Mouse (Mus musculus) embryonic facial prominence, embryonic 15.5 days (tissue): ENCODE data around the gene Sim2. TPM values are rescaled to one million over a fixed set of nuclear protein-coding genes. Genes with fewer than 3 reads are reported as not detected.
A peak's percentile ranks its signal among the peaks of the same experiment; 100 is the strongest.

Source experiments
- ATAC-seq: fragments of 200-750 bp; cut with Nextera tagmentation; 2 replicates; pipeline ENCODE4 v1.8.0; 2017; ENCODE audit warnings: low read depth, moderate TSS enrichment; ENCODE audit not compliant: insufficient number of reproducible peaks, low FRiP score, low TSS enrichment
- H3K27ac ChIP-seq: fragments of 300-500 bp; sonication (generic); replicated peaks from 2 replicates; pipeline ENCODE4 v1.5.1; 2015; ENCODE audit warnings: mild to moderate bottlenecking, inconsistent platforms
- H3K27me3 ChIP-seq: fragments of 300-500 bp; sonication (generic); 2 replicates; pipeline ENCODE4 v1.6.1; 2015; ENCODE audit warnings: inconsistent platforms
- H3K36me3 ChIP-seq: fragments of 300-500 bp; sonication (generic); 2 replicates; pipeline ENCODE4 v1.6.1; 2015; ENCODE audit warnings: mild to moderate bottlenecking, inconsistent platforms
- H3K4me1 ChIP-seq: fragments of 300-500 bp; sonication (generic); 2 replicates; pipeline ENCODE4 v1.6.1; 2015; ENCODE audit warnings: inconsistent platforms
- H3K4me2 ChIP-seq: fragments of 300-500 bp; sonication (generic); replicated peaks from 2 replicates; pipeline ENCODE4 v1.6.1; 2015; ENCODE audit warnings: mild to moderate bottlenecking, inconsistent platforms
- H3K4me3 ChIP-seq: fragments of 300-500 bp; sonication (generic); replicated peaks from 2 replicates; pipeline ENCODE4 v1.5.1; 2015; ENCODE audit warnings: mild to moderate bottlenecking, inconsistent platforms
- H3K9ac ChIP-seq: fragments of 300-500 bp; sonication (generic); 2 replicates; pipeline ENCODE4 v1.6.1; 2015; ENCODE audit warnings: inconsistent platforms
- H3K9me3 ChIP-seq: fragments of 300-500 bp; sonication (generic); replicated peaks from 2 replicates; pipeline ENCODE4 v1.6.1; 2016; ENCODE audit warnings: inconsistent platforms
- WGBS: fragments of 180-500 bp; shearing (Covaris S2); methylation state at CpG from one replicate; pipeline ENCODE4 v1.1.7; 2015; 5-methylcytosine and 5-hydroxymethylcytosine counted together
- polyA plus RNA-seq: library from polyadenylated mRNA; unstranded; fragments of >200 nt; fragmentation: Nextera tagmentation; extraction: Ambion mirVana; gene quantifications from 2 replicates; pipeline ENCODE4 v1.2.1, GENCODE M21; 2015

Sim2 gene
- polyA plus RNA-seq, 1 experiment from 2014 or later = 1.0 TPM

- WGBS = 2% methylated on average over 47 of the region's 47 CpGs
- Histone ChIP-seq H3K4me3 (peak overlapping the region; percentile 10; the same call in 1 of the 2 replicates), H3K9ac (no peak overlapping the region), H3K36me3 (no peaks in the 10 kb centered on the region), H3K27me3 (peaks cover 88% of the 10 kb centered on the region), H3K27ac (no peak overlapping the region), H3K9me3 (no peaks in the 10 kb centered on the region), H3K4me2 (0 out of 2 replicates have a peak overlapping the region, but pooled peaks have one; percentile 10), H3K4me1 (peaks cover 19% of the 10 kb centered on the region)
- no peak for ATAC-seq
Observed at GRCm38 (mm10) chr16:94079075-94079855, 5.5 kb upstream of the Sim2 start.

- H3K9ac ChIP-seq = no peak overlapping the region
- H3K4me3 ChIP-seq = 0 out of 2 replicates have a peak overlapping the region, but pooled peaks have one; percentile 10
- 0 out of 2 replicates have a peak, but pooled peaks have one; percentile 21 for ATAC-seq
- H3K36me3 ChIP-seq = no peaks in the 10 kb centered on the region
- 5% methylated on average over 13 of the region's 13 CpGs for WGBS
- no peak overlapping the region for H3K4me2 ChIP-seq
- H3K27ac ChIP-seq = no peak overlapping the region
- peaks cover 26% of the 10 kb centered on the region for H3K4me1 ChIP-seq
- H3K27me3 ChIP-seq = peaks cover 95% of the 10 kb centered on the region
- H3K9me3 ChIP-seq = no peaks in the 10 kb centered on the region
Observed at GRCm38 (mm10) chr16:94079856-94080555, 4.7 kb upstream of the Sim2 start.

- 8% methylated on average over 5 of the region's 5 CpGs for WGBS
- Histone ChIP-seq H3K27ac (no peak overlapping the region), H3K4me1 (peaks cover 36% of the 10 kb centered on the region)
Observed at GRCm38 (mm10) chr16:94081596-94081995, 3.1 kb upstream of the Sim2 start.

GRCm38 (mm10) chr16:94081996-94082708 lies 2.6 kb upstream of the Sim2 start:
- H3K4me1 ChIP-seq = peaks cover 41% of the 10 kb centered on the region
- no peak overlapping the region for H3K27ac ChIP-seq
- H3K9ac ChIP-seq = no peak overlapping the region
- H3K36me3 ChIP-seq = no peaks in the 10 kb centered on the region
- WGBS = 13% methylated on average over 8 of the region's 8 CpGs
- peaks cover 95% of the 10 kb centered on the region for H3K27me3 ChIP-seq
- no peak overlapping the region for H3K4me3 ChIP-seq
- no peak overlapping the region for H3K4me2 ChIP-seq
- H3K9me3 ChIP-seq = no peaks in the 10 kb centered on the region
- no peak for ATAC-seq

More at GRCm38 (mm10) chr16:94081596-94081995, 3.1 kb upstream of the Sim2 start:
- ATAC-seq = no peak
- Histone ChIP-seq H3K36me3 (no peaks in the 10 kb centered on the region), H3K9me3 (no peaks in the 10 kb centered on the region), H3K9ac (no peak overlapping the region), H3K4me3 (no peak overlapping the region), H3K4me2 (no peak overlapping the region), H3K27me3 (peaks cover 94% of the 10 kb centered on the region)

GRCm38 (mm10) chr16:94082960-94083847 lies 1.5 kb upstream of the Sim2 start:
- no peak overlapping the region for H3K4me3 ChIP-seq
- no peaks in the 10 kb centered on the region for H3K36me3 ChIP-seq
- no peaks in the 10 kb centered on the region for H3K9me3 ChIP-seq
- no peak for ATAC-seq
- no peak overlapping the region for H3K4me2 ChIP-seq
- no peak overlapping the region for H3K27ac ChIP-seq
- H3K9ac ChIP-seq = no peak overlapping the region
- WGBS = 3% methylated on average over 46 of the region's 46 CpGs
- peaks cover 95% of the 10 kb centered on the region for H3K27me3 ChIP-seq
- peaks cover 44% of the 10 kb centered on the region for H3K4me1 ChIP-seq

GRCm38 (mm10) chr16:94083848-94084525 lies 744 bp upstream of the Sim2 start:
- Histone ChIP-seq H3K27me3 (peaks cover 96% of the 10 kb centered on the region), H3K9me3 (no peaks in the 10 kb centered on the region), H3K36me3 (no peaks in the 10 kb centered on the region), H3K4me1 (peaks cover 42% of the 10 kb centered on the region), H3K9ac (no peak overlapping the region), H3K4me2 (peak overlapping the region; percentile 72; the same call in 1 of the 2 replicates), H3K27ac (no peak overlapping the region), H3K4me3 (peak overlapping the region; percentile 43; the same call in 1 of the 2 replicates)
- no peak for ATAC-seq
- 2% methylated on average over 41 of the region's 41 CpGs for WGBS

- H3K27me3 ChIP-seq = peaks cover 98% of the 10 kb centered on the region
- H3K27ac ChIP-seq = no peak overlapping the region
- H3K36me3 ChIP-seq = no peaks in the 10 kb centered on the region
- H3K4me3 ChIP-seq = peak overlapping the region; percentile 43
- under 1% methylated on average over 57 of the region's 57 CpGs for WGBS
- ATAC-seq = no peak
- H3K4me1 ChIP-seq = peaks cover 36% of the 10 kb centered on the region
- H3K9ac ChIP-seq = 0 out of 2 replicates have a peak overlapping the region, but pooled peaks have one; percentile 12
- H3K4me2 ChIP-seq = peak overlapping the region; percentile 72
- H3K9me3 ChIP-seq = no peaks in the 10 kb centered on the region
Observed at GRCm38 (mm10) chr16:94085603-94086285, 1.0 kb downstream of the Sim2 start.

GRCm38 (mm10) chr16:94086701-94087569 lies 2.2 kb downstream of the Sim2 start:
- no peak overlapping the region for H3K27ac ChIP-seq
- peak overlapping the region; percentile 2; the same call in 1 of the 2 replicates for H3K4me3 ChIP-seq
- no peak overlapping the region; the same call in 1 of the 2 replicates for H3K4me2 ChIP-seq
- peaks cover 36% of the 10 kb centered on the region for H3K4me1 ChIP-seq
- H3K9me3 ChIP-seq = no peaks in the 10 kb centered on the region
- ATAC-seq = no peak
- 5% methylated on average over 50 of the region's 50 CpGs for WGBS
- peaks cover 98% of the 10 kb centered on the region for H3K27me3 ChIP-seq
- H3K9ac ChIP-seq = no peak overlapping the region
- H3K36me3 ChIP-seq = no peaks in the 10 kb centered on the region
